Mouse (Mus musculus) adipocyte (in vitro differentiated cells): Measurements from ENCODE around the gene Mapk12.
A peak's percentile ranks its signal among the peaks of the same experiment; 100 is the strongest.

Source experiments
- DNase-seq: peaks from one replicate; pipeline ENCODE4 v3.0.0-alpha.2; 2016; ENCODE audit warnings: low spot score

Mapk12 gene

GRCm38 (mm10) chr15:89138046-89138405, 2.5 kb downstream of the Mapk12 start:
- DNase-seq: no peak

- no peak for DNase-seq
Measured at GRCm38 (mm10) chr15:89137378-89138045, 3.0 kb downstream of the Mapk12 start.

DNA sequence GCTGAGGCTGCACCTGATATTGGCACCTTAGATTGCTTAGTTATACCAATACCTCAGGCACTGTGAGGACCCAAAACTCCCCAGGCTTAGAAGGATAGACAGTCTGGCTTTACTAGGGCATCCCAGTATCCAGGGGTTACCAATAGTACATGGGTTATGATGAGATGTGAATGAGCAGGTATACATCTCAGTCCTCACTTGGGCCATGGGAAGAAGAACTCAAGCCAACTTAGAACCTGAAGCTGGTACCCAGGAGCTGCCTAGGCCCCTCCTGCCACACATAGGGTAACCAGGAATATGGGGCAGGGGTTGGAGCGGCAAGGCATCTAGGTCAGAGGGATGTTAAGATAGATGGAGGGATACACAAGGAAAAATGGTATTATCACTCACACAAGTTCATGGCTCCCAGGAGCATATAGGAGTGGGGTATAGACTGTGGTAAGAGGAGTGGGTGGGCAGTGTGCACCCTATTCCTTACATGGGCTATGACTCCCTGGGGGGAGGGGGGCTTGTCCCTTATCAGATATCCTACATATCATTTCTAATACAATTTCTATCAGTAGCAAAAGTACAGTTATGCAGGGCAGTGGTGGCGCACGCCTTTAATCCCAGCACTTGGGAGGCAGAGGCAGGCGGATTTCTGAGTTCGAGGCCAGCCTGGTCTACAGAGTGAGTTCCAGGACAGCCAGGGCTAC, 3.9 kb downstream of the Mapk12 start:
- no peak for DNase-seq

DNA sequence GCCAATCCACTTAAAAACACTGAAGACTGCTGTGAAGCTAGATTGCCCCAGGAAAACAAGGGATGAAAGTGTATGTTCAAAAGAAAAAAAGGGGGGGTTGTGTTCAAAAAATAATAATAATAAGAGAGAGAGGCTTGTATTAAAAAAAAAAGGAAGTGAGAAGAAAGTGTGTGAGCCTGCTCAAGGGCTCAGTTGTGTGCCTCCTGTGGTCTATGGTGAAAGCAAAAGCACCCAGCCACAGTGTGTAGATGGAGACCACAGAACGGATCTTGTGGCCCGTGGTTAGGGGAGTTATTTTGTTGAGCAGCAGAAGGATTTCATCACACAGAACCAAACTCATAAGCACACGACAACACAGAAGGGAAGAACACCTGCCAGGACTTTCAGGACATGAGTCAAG, 9.2 kb downstream of the Mapk12 start:
- no peak for DNase-seq

GRCm38 (mm10) chr15:89130245-89130644, 10.3 kb downstream of the Mapk12 start:
- no peak for DNase-seq

GRCm38 (mm10) chr15:89128382-89129350, 11.8 kb downstream of the Mapk12 start, which contains the start of gene Hdac10:
Gene Hdac10, minus strand, starts transcription at chr15:89128700.
- DNase-seq: peak; percentile 83

DNA sequence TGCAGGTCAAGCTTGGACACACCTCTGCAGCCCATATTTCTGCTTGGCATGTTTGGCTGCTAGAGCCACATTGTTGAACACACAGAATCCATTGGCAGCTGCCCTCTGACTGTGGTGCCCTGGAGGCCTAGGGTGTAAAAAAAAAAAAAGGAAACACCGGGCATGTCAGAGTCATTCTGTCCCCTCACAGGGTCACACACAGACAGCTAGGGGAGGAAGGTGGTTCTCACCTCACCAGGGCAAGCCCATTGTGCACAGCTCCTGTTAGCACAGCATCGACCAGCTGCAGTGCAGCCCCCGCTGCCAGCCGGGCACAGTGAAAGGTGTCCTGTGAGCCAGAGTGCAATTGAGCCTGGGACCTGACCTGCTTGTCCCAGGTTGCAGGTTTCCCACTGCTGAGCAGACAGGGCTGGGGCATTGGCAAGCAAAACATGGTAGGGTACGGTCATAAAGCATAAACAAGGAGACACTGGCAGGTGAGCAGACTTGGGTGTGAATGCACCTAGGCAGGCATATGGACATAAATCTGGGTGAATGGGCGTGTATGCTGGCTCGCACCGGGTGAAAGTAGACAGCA, 13.1 kb downstream of the Mapk12 start:
- no peak for DNase-seq

GRCm38 (mm10) chr15:89126622-89127021, 13.9 kb downstream of the Mapk12 start:
- no peak for DNase-seq

GRCm38 (mm10) chr15:89125351-89125750, 15.2 kb downstream of the Mapk12 start:
- no peak for DNase-seq

DNA sequence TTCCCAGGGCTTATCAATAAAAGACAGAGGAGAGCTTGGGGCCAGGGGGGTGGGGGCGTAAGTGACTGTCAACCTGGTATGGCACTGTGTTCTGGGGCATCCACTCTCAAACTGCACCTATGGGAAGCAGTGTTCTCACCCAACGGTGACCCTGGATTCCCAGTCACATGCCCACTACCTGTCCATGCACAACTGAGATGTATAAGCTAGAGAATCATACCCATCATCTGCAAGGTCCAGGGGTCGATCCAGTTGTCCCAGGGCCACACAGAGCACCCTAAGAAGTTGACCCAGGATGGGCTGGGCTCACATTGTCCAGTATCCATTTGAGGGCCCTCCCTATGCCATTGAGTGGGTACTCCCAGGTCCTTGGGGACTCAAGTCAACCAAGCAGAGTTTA, 16.2 kb downstream of the Mapk12 start:
- DNase-seq: no peak

- no peak for DNase-seq
Measured at GRCm38 (mm10) chr15:89123595-89123994, 16.9 kb downstream of the Mapk12 start.

- DNase-seq: peak; percentile 92
Measured at GRCm38 (mm10) chr15:89122649-89123366, 17.7 kb downstream of the Mapk12 start, which contains the start of gene Tubgcp6. Gene Tubgcp6, minus strand, starts transcription at chr15:89123112.

DNA sequence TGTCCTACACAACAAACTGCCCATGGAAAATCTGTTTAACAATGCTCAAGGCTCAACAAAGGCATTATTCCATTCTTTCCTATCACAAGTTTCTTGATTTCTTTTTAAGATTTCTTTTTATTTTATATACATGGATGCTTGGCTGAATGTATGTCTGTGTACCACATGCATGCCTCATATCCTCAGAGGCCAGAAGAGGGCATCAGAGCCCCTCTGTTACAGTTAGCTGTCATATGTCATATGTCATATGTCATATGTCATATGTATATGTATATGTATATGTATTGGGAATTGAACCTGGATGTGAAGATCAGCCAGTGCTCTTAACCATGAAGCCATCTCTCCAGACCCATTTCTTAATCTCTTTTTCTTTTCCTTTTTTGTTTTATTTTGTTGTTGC, 22.5 kb downstream of the Mapk12 start:
- no peak for DNase-seq

DNA sequence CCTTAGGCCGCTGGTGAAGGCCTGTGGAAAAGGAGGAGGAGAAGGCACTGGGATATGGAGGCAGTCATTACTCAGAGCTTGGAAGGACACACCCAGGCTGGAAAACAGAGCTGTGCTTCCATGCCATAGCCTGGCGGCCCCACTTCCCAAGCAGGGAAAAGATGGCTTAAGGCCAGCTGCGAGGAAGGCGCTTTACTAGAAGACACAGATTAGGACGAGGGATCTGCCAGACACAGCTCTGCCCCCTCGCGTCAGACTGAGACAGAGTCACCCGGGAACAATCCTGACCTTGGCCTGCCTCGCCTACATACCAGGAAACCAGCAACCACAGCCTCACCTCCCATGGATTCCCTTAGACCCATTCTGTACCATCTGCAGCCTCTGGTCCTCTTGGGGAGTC, 30.4 kb downstream of the Mapk12 start:
- peak; percentile 69 for DNase-seq

DNA sequence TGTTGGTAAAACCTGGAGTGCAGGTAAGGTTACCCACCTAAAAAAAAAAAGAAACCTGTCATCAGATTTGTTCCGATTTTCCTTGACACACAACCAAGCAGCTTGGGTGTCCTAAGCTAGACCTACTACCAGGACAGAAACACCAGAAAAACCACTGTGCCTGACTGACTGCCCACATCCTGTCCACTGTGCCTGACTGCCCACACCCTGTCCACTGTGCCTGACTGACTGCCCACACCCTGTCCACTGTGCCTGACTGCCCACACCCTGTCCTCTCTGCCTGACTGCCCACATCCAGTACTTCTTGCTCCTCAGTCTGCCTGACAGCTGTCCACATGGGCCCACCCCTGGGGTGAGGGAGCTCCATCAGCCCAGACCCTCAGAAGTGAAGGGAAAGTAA, 33.5 kb downstream of the Mapk12 start:
- no peak for DNase-seq

- no peak for DNase-seq
Measured at GRCm38 (mm10) chr15:89106073-89106472, 34.4 kb downstream of the Mapk12 start.

DNA sequence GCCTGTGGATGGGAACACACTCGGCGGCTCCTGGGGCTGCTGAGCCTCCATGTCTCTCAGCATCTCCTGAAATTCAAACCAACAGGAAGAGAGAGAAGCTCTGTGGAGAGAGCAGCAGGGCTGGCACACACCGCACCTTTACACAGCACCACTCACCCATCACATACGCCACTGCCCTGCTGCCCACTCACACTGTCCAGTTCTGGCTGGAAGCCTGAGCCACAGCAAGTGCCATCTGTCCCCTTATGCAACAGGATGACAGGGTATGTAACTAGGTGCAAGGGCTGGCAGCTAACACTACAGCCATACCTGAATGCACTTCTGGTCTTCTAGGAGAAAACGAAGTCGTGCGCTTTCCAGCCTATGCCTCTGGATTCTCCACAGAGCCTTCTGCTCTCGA, 36.1 kb downstream of the Mapk12 start:
- no peak for DNase-seq

GRCm38 (mm10) chr15:89103921-89104320, 36.6 kb downstream of the Mapk12 start:
- no peak for DNase-seq

DNA sequence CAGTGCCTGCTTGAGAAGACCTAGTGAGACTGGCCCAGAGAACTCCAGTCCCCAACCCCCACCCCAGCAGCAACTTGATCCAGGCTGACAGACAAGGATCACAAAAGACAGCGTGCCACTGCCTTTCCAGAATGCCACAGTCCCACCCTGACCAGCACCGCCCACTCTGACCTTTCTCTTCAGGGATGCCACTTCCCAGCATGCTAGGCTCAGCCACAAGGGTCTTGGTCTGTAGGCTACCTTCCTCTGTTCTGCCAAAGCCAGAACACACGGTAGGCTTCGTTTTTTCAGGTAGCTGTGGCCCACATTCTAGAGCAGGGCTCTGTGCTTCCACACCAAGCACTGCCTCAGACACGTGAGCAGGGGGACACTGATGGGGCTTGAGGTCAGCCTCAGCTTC, 37.9 kb downstream of the Mapk12 start:
- DNase-seq: no peak

- no peak for DNase-seq
Measured at GRCm38 (mm10) chr15:89100823-89101222, 39.7 kb downstream of the Mapk12 start.

DNA sequence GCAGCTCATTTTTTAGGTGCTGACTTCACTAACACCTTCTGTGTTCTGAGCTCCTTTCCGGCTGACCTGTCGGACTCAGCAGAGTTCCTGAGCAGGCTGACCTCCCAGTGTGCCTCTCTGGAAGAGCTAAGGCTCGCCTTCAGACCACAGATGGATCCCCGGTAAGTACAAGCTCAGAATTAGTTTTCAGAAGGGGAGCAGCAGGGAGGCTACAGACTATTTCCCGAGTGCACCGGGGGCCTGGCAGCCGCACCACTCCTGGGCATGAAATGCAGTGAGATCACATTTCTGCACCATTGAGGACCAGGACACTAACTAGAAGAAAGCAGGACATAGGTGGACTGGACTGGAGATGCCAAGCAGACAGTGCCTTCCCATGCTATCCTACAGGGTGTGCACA, 41.9 kb downstream of the Mapk12 start:
- no peak for DNase-seq

GRCm38 (mm10) chr15:89097450-89097849, 43.1 kb downstream of the Mapk12 start:
- DNase-seq: no peak
